Mouse (Mus musculus) megakaryocyte, adult 5-6 weeks (primary cell): ENCODE data around the gene Lrp3. TPM values are rescaled to one million over a fixed set of nuclear protein-coding genes. Genes with fewer than 3 reads are reported as not detected.

Source experiments
- ATAC-seq: 2 replicates; pipeline ENCODE4 v1.8.0; 2016; ENCODE audit warnings: mild to moderate bottlenecking, inconsistent platforms; ENCODE audit not compliant: poor library complexity, severe bottlenecking
- total RNA-seq, 2 experiments: library from RNA; stranded (forward) in 1 of 2; stranded (reverse) in 1 of 2; fragments of 153-499, 151-499 nt in 1 of 2; fragments of 221-1000, 200-1000 nt in 1 of 2; gene quantifications; 2 replicates each; pipeline versions ENCODE4 v1.2.3 to v1.2.4; 2015 to 2017

Gene Lrp3
- total RNA-seq, 2 experiments from 2014 or later = not detected

GRCm38 (mm10) chr7:35191276-35191675, 24.0 kb downstream of the Lrp3 start:
- no peak for ATAC-seq

GRCm38 (mm10) chr7:35189699-35190098, 25.6 kb downstream of the Lrp3 start:
- ATAC-seq = no peak

GRCm38 (mm10) chr7:35185889-35186569, 29.3 kb downstream of the Lrp3 start, which contains the start of gene Slc7a10:
Gene Slc7a10, plus strand, starts transcription at chr7:35186385.
- no peak for ATAC-seq

DNA sequence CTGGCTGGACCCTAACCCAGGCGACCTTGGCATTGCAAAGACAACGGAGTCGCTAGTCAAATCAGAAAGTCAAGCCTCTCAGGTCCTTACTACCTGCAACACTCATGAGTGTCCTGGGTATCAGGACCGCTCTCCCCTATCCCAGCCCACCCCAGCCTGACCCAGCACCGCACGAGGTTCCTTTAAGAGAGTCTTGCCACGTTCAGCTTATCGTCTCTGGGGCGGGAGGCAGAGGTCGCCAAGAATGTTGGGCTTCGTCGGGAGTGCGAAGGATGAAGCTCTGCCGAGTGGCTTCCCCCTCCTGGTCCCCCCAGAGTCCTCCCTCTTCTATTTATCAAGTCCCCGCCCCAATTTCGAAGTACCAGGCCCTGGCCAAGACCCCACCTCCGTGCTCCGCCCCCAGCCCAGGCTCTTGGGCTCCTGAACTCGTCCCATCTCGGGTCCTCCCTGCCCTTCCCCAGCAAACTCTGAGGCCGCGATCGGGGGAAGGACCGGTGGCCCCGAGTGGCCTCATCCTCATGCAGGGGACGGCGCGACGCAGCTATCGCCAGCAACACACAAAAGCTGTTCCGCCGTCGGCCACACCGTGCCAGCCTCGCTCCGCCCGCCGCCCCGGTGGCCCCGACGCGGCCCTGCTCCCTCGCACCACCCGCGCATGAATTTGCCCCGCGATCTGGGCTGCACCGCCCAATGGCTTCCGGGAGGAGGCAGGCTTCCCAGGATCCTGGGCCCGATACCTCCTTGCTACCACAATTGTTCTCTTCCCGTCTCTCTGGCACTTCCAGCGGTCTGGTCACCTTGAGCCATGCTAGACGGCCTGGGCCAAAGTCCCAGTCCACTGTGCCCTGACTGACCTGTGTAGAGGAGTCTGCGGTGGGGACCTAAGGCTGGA, 30.2 kb downstream of the Lrp3 start:
- no peak for ATAC-seq

DNA sequence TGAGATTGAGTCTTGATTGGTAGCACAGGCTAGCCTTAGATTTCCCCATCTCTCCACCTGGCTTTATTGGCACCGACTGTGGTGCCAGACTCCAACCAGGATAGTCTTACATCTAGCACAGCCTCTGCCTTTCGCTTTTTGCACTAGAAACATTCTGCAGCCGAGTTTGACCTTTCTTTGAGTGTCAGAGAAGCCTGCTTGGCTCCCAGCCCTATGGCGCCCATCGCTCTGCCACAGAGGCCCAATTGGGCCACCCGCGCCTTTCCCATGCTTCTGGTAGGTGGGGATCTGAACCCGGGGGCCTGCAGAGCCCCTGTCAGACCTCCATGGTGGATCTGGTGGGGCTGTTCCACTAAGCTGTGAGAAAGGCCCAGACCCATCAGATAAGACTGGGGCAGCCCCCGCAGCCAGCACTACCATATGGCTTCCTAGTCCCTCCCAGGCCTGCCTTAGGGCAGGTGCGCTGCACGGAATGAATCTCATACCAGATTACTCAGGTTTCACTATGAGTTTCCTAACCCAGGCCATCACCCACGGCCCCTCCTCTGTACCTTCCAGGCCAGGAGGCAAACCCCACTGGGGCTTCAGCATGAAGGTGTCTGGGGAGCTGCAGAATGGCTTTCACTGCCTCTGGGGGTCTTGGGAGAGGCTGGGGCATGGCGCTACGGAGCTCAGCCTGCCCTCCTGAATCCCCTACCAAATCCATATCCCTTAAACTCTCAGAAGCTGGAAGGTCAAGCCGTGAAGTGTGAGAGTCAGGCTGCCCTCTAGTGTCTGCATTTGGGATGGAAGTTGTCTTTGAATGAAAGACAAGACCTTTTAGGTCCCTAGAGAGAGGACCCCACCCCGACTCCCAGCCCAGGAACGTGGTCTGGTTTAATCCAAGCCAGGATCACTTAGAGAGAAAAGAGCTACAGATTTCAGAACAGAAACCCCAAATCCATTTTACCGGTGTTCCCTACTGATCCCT, 38.6 kb downstream of the Lrp3 start:
- ATAC-seq = no peak

GRCm38 (mm10) chr7:35175533-35175932, 39.8 kb downstream of the Lrp3 start:
- no peak for ATAC-seq

DNA sequence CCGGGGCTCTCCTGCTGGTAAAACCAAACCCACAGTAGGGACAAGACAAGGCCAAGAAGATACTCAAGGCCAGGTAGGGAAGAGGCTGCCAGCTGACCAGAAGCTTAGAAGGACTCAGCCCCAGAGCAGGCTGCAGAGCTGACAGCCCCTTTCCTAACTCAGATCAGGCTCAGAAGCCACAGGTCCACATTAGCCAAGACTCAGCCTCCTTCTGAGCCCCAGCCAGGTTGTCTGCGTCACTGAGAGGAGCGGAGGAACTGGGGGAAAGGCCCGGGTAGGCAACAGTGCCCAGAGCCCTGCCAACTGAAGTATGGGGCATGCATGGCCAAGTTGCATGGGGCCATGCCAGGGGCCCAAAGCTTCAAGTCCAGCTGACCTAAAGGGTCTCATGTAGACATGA, 42.8 kb downstream of the Lrp3 start:
- no peak for ATAC-seq

GRCm38 (mm10) chr7:35171867-35172382, 43.4 kb downstream of the Lrp3 start:
- ATAC-seq = peak; percentile 81

GRCm38 (mm10) chr7:35169341-35169740, 46.0 kb downstream of the Lrp3 start:
- ATAC-seq = peak; percentile 89

DNA sequence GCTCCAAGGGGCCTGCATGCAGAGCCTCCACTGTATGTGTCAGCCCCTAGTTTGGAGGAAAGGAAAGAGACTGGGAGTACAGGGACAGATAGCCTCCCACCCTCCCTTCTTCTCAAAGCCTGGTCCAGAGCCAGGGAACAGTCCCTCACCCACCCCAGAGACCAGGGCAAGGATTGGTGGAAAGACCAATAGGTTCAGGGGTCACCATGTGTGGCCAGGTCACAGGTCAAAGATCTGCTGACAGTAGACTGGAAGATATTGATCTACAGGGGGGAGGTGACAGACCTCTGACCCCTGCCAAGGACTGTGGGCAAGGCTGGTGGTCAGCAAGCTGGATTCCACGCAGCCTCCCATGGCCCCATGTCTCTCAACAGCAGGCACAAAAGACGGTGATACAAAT, 47.4 kb downstream of the Lrp3 start:
- ATAC-seq = no peak

DNA sequence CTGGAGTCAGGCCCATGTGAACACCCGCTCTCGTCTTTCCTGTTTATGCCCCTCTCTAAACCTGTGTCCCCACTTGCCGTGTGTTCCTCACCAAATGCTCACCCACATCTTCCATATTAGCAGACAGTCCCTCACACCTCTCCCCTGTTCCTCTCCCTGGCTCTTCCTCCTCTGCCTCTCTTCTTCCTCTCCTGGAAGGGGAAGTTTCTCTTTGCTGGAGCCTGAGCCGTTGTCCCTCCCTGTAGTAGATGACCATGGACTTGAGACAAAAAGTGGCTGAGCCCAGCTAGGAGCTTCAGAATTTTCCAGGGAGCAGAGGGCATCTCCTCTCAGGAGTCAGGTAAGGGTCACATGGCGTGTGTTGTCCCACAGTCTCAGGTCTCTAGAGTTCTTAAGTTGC, 48.3 kb downstream of the Lrp3 start:
- peak; percentile 46 for ATAC-seq

GRCm38 (mm10) chr7:35164131-35164530, 51.2 kb downstream of the Lrp3 start:
- no peak for ATAC-seq

DNA sequence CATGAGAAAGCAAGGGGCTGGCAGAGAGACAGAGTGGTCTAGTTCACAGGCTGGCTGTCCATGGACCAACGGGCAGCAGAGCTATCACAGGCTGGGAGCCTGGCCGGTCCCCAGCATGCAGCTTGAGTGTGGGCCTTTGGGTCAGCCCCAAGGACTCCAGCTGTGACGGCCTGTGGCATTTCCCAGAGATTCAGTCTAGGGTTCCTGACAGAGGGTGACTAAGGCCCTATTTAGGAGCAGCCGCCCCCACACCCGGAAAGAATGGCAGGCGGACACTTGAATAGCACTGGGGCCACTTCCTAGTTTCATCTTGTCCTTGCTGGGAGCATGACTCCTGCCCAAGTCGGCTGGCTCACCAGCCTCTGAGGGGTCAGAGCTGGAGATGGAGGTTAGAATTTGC, 51.7 kb downstream of the Lrp3 start:
- peak; percentile 66 for ATAC-seq

DNA sequence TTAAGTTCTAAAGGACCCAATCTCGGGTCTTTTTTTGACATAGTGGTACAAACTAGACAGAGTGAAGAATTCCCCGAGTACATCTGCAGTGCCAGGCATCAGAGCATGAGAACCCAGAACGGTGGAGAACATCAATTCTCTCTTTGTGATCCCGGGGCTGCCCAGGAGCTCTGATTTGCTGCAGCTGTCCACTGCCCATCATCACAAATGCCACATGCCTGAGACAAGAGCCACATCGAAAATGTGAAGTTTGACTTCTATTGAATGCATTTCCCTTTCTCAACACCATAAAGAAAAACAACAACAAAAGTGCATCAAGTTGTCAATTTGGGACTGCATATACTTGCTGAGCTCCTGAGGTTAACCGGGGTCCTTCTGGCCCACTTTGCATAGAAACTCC, 52.9 kb downstream of the Lrp3 start:
- ATAC-seq = no peak

DNA sequence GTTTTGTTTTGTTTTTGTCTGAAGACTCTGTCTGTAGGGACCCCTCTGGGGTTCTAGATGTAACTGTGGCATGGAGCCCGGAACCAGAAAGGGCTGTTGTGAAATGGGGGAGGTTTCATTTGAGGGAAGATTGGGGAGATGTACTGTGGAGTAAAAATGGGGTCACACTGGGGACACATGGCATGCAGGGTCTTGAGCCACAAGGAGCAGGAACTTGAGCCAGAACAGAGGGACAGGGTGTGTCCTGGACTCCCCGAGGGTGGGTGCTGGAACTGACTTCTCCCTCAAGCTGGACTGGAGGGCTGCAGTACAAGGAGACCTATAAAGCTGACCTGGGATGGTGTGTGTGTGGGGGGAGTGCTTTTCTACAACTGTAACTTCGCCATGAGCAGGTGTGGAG, 57.8 kb downstream of the Lrp3 start:
- ATAC-seq = peak; percentile 54

- ATAC-seq = peak; percentile 85
Measured at GRCm38 (mm10) chr7:35156561-35157477, 58.5 kb downstream of the Lrp3 start.

- peak; percentile 10; the same call in 1 of the 2 replicates for ATAC-seq
Measured at GRCm38 (mm10) chr7:35154449-35154848, 60.8 kb downstream of the Lrp3 start.

- peak; percentile 80 for ATAC-seq
Measured at GRCm38 (mm10) chr7:35150860-35151259, 64.4 kb downstream of the Lrp3 start.
